In the genomic region with DNA sequence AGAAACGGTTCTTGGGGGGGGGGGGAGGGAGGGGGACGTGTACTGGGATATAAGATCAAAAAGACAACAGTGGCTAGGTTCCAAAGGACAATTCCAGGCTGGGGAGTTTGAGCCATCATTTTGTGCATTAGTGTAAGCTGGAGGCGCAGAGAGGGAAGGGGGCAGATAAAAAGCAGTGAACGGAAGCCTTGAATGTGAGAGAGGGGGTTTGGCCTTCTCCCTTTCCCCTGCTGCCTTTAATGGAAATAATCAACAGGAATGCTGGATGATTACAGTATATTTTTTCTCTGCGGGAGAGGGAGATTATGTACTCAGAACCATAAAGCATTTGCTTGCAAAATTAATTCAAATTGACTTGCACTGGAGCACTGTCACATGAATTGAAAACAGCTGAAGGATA, we compare ENCODE assay signal across 29 mouse cellular contexts. TPM values are rescaled to one million over a fixed set of nuclear protein-coding genes. Genes with fewer than 3 reads are reported as not detected.
DNase-seq lines count a peak whose midpoint lies in the region; ATAC-seq and TF ChIP-seq lines count a peak whose summit lies in the region.
"Had no signal": no experiment of that assay in that cellular context is flagged by ENCODE, and none has a peak within 500 bp of the region (broad histone marks: within the 10 kb centered on the region; RNA-seq: fewer than 3 reads in every experiment).

No protein-coding gene starts in this region.

- H3K27me3 ChIP-seq in forebrain, embryonic 13.5 days, result no peaks in the 10 kb centered on the region
- H3K27me3 ChIP-seq in forebrain, embryonic 10.5 days (ENCODE audit: poor library complexity, severe bottlenecking), result no peaks in the 10 kb centered on the region
- H3K27me3 ChIP-seq in hindbrain, embryonic 14.5 days (ENCODE audit: control insufficient read depth, insufficient read depth, low read length), result no peaks in the 10 kb centered on the region
- H3K27me3 ChIP-seq in hindbrain, embryonic 10.5 days (ENCODE audit: insufficient read depth, poor library complexity, severe bottlenecking), result no peaks in the 10 kb centered on the region
- no peaks in the 10 kb centered on the region for H3K27me3 ChIP-seq in embryonic facial prominence, embryonic 14.5 days (replicated peaks; ENCODE audit: control insufficient read depth, insufficient read depth, low read length)
- H3K27me3 ChIP-seq: embryonic facial prominence, embryonic 15.5 days; heart, embryonic 13.5 days; hindbrain, embryonic 12.5 days had no signal

- peaks cover 4% of the 10 kb centered on the region; the same call in 1 of the 2 replicates for H3K4me1 ChIP-seq in forebrain, embryonic 13.5 days
- no peaks in the 10 kb centered on the region for H3K4me1 ChIP-seq in forebrain, embryonic 10.5 days
- 0 out of 2 replicates have a peak, but pooled peaks cover 3% of the 10 kb centered on the region for H3K4me1 ChIP-seq in hindbrain, embryonic 14.5 days (replicated peaks; ENCODE audit: control insufficient read depth, insufficient read depth, low read length)
- no peaks in the 10 kb centered on the region for H3K4me1 ChIP-seq in hindbrain, embryonic 10.5 days (replicated peaks)
- H3K4me1 ChIP-seq in embryonic facial prominence, embryonic 14.5 days (ENCODE audit: control insufficient read depth, insufficient read depth, low read length), result no peaks in the 10 kb centered on the region
- H3K4me1 ChIP-seq: embryonic facial prominence, embryonic 15.5 days; heart, embryonic 10.5 days; heart, embryonic 13.5 days; hindbrain, embryonic 12.5 days had no signal

- H3K4me3 ChIP-seq in forebrain, embryonic 13.5 days, result no peak overlapping the region
- H3K4me3 ChIP-seq in forebrain, embryonic 10.5 days, result no peak overlapping the region
- no peak overlapping the region for H3K4me3 ChIP-seq in hindbrain, embryonic 14.5 days (replicated peaks; ENCODE audit: low read length)
- H3K4me3 ChIP-seq in hindbrain, embryonic 10.5 days, result no peak overlapping the region
- no peak overlapping the region for H3K4me3 ChIP-seq in embryonic facial prominence, embryonic 14.5 days (ENCODE audit: low read depth, low read length)
- H3K4me3 ChIP-seq: embryonic facial prominence, embryonic 15.5 days; heart, adult 2 months; heart, embryonic 10.5 days; heart, embryonic 13.5 days; hindbrain, embryonic 12.5 days had no signal

- no peak overlapping the region for H3K4me2 ChIP-seq in forebrain, embryonic 13.5 days
- H3K4me2 ChIP-seq in hindbrain, embryonic 14.5 days (replicated peaks), result no peak overlapping the region
- H3K4me2 ChIP-seq in embryonic facial prominence, embryonic 14.5 days (ENCODE audit: low read depth, low read length), result no peak overlapping the region
- H3K4me2 ChIP-seq: embryonic facial prominence, embryonic 15.5 days; heart, embryonic 13.5 days; hindbrain, embryonic 12.5 days had no signal

- peak; percentile 43; the same call in 1 of the 2 replicates for ATAC-seq in forebrain, embryonic 13.5 days
- ATAC-seq in hindbrain, embryonic 14.5 days (ENCODE audit: low FRiP score), result peak; percentile 51; the same call in 1 of the 2 replicates
- no peak for ATAC-seq in embryonic facial prominence, embryonic 14.5 days (ENCODE audit: low read depth)
- ATAC-seq: CD4-positive, CD25-positive, alpha-beta regulatory T cell, adult 4 months; intestine, postnatal 0 days had no signal

- no peak for TF ChIP-seq CTCF in brain, embryonic 14.5 days (IDR thresholded peaks at IDR 0.05; ENCODE audit: borderline replicate concordance, extremely low read depth, insufficient read depth, insufficient read length)

- no peaks in the 10 kb centered on the region for H3K9me3 ChIP-seq in forebrain, embryonic 13.5 days (replicated peaks)
- no peaks in the 10 kb centered on the region for H3K9me3 ChIP-seq in forebrain, embryonic 10.5 days
- no peaks in the 10 kb centered on the region for H3K9me3 ChIP-seq in hindbrain, embryonic 14.5 days (ENCODE audit: control insufficient read depth, low read length)
- no peaks in the 10 kb centered on the region for H3K9me3 ChIP-seq in hindbrain, embryonic 10.5 days
- H3K9me3 ChIP-seq in embryonic facial prominence, embryonic 14.5 days (ENCODE audit: control insufficient read depth, low read length), result no peaks in the 10 kb centered on the region
- H3K9me3 ChIP-seq: embryonic facial prominence, embryonic 15.5 days; heart, embryonic 10.5 days; heart, embryonic 13.5 days; hindbrain, embryonic 12.5 days had no signal

- WGBS in forebrain, embryonic 13.5 days, result 51% methylated on average over 4 of the region's 5 CpGs
- 76% methylated on average over 5 of the region's 5 CpGs for WGBS in forebrain, embryonic 10.5 days
- 46% methylated on average over 5 of the region's 5 CpGs for WGBS in hindbrain, embryonic 14.5 days
- WGBS in hindbrain, embryonic 10.5 days, result 76% methylated on average over 5 of the region's 5 CpGs
- WGBS in embryonic facial prominence, embryonic 14.5 days, result 40% methylated on average over 5 of the region's 5 CpGs

- TF ChIP-seq POLR2A in brain, embryonic 14.5 days (IDR thresholded peaks at IDR 0.05; ENCODE audit: borderline replicate concordance, extremely low read depth, insufficient read depth, insufficient read length, poor library complexity, severe bottlenecking), result no peak

- DNase-seq in forebrain, embryonic 10.5 days (ENCODE audit: extremely low spot score, low spot score), result no peak
- DNase-seq in hindbrain, embryonic 14.5 days (ENCODE audit: low spot score), result no peak
- no peak for DNase-seq in hindbrain, embryonic 10.5 days (ENCODE audit: low spot score)
- peak; percentile 76 for DNase-seq in brain, embryonic 14.5 days (ENCODE audit: low read depth)
- peak; percentile 39 for DNase-seq in embryonic facial prominence, embryonic 14.5 days (ENCODE audit: low spot score)
- no peak for DNase-seq in retina, postnatal 1 day
- no peak for DNase-seq in adrenal gland, postnatal 36 days
- DNase-seq: adrenal gland, adult 2 months; adrenal gland, postnatal 14 days; cerebellum, adult 18-20 months; cerebellum, adult 9-10 months; cerebellum, postnatal 14 days; gastrocnemius, postnatal 10 days; gastrocnemius, postnatal 36 days; heart, adult 2 months; heart, postnatal 14 days; heart, postnatal 4 days; kidney, adult 2 months had no signal

- H3K9ac ChIP-seq in forebrain, embryonic 13.5 days, result no peak overlapping the region
- H3K9ac ChIP-seq in hindbrain, embryonic 14.5 days, result no peak overlapping the region
- no peak overlapping the region for H3K9ac ChIP-seq in embryonic facial prominence, embryonic 14.5 days (ENCODE audit: low read depth, low read length)
- H3K9ac ChIP-seq: embryonic facial prominence, embryonic 15.5 days; heart, embryonic 13.5 days; hindbrain, embryonic 12.5 days had no signal

- H3K36me3 ChIP-seq in forebrain, embryonic 13.5 days (ENCODE audit: poor library complexity, severe bottlenecking), result no peaks in the 10 kb centered on the region
- H3K36me3 ChIP-seq in forebrain, embryonic 10.5 days (replicated peaks), result no peaks in the 10 kb centered on the region
- H3K36me3 ChIP-seq in hindbrain, embryonic 14.5 days (replicated peaks; ENCODE audit: control insufficient read depth, insufficient read depth), result no peaks in the 10 kb centered on the region
- H3K36me3 ChIP-seq in hindbrain, embryonic 10.5 days, result no peaks in the 10 kb centered on the region
- no peaks in the 10 kb centered on the region for H3K36me3 ChIP-seq in embryonic facial prominence, embryonic 14.5 days (ENCODE audit: control insufficient read depth, insufficient read depth, low read length)
- H3K36me3 ChIP-seq: embryonic facial prominence, embryonic 15.5 days; heart, embryonic 10.5 days; heart, embryonic 13.5 days; hindbrain, embryonic 12.5 days had no signal

- no peak overlapping the region for H3K27ac ChIP-seq in forebrain, embryonic 13.5 days
- no peak overlapping the region for H3K27ac ChIP-seq in forebrain, embryonic 10.5 days
- no peak overlapping the region for H3K27ac ChIP-seq in hindbrain, embryonic 14.5 days
- no peak overlapping the region for H3K27ac ChIP-seq in hindbrain, embryonic 10.5 days
- no peak overlapping the region for H3K27ac ChIP-seq in embryonic facial prominence, embryonic 14.5 days (replicated peaks; ENCODE audit: low read depth, low read length)
- H3K27ac ChIP-seq: embryonic facial prominence, embryonic 15.5 days; heart, adult 2 months; heart, embryonic 10.5 days; heart, embryonic 13.5 days; hindbrain, embryonic 12.5 days had no signal

RNA-seq across cellular contexts. Expression of a gene that starts 51.8 kb away (rescaled TPM):
- polyA plus RNA-seq in forebrain, embryonic 13.5 days (2015; fragmentation: Nextera tagmentation; extraction: Ambion mirVana), result 117 and 136 TPM in 2 replicates
- 4.1 and 4.4 TPM in 2 replicates for polyA plus RNA-seq in forebrain, embryonic 10.5 days (2016; fragmentation: Nextera tagmentation; extraction: Ambion mirVana)
- 73.5 and 74.0 TPM in 2 replicates for polyA plus RNA-seq in hindbrain, embryonic 14.5 days (2014; fragmentation: Nextera tagmentation; extraction: Ambion mirVana)
- 10.2 and 17.1 TPM in 2 replicates for polyA plus RNA-seq in hindbrain, embryonic 10.5 days (2016; fragmentation: Nextera tagmentation; extraction: Ambion mirVana)
- 45.0 and 47.9 TPM in 2 replicates for polyA plus RNA-seq in brain, embryonic 14.5 days (2012; rRNA removed)
- 5.3 and 7.7 TPM in 2 replicates for polyA plus RNA-seq in embryonic facial prominence, embryonic 14.5 days (2014; fragmentation: Nextera tagmentation; extraction: Ambion mirVana)
- total RNA-seq in adrenal gland, postnatal 36 days (2021), result 1 to 10 TPM; 1.5 to 2.8 TPM
- total RNA-seq: gastrocnemius, adult 18-20 months; gastrocnemius, postnatal 36 days; granulocyte monocyte progenitor cell, adult 5-6 weeks; MEL had no signal
- polyA plus RNA-seq: C2C12; CD4-positive, CD25-positive, alpha-beta regulatory T cell, adult 4 months had no signal

Comparison
In these comparisons a context has a peak if more than half of its experiments do, and no peak if none do; other contexts are left out.
1. DNase-seq: peak in brain, embryonic 14.5 days (single experiment) and embryonic facial prominence, embryonic 14.5 days (single experiment); none in forebrain, embryonic 10.5 days (single experiment), hindbrain, embryonic 14.5 days (single experiment), hindbrain, embryonic 10.5 days (single experiment), retina, postnatal 1 day (single experiment) and adrenal gland, postnatal 36 days (0 of 2).